Mouse (Mus musculus): ENCODE results near the gene Pik3ip1. TPM values are rescaled to one million over a fixed set of nuclear protein-coding genes. Genes with fewer than 3 reads are reported as not detected.

The Pik3ip1 gene
- polyA plus RNA-seq, 1 experiment from 2014 or later = 2.5 TPM

GRCm38 (mm10) chr11:3368983-3369382 is 38.8 kb downstream of the Pik3ip1 start:
- DNase-seq = no peak
- no peaks in the 10 kb centered on the region for H3K36me3 ChIP-seq (replicated peaks; ENCODE audit: insufficient read depth, low read length)
- H3K9ac ChIP-seq (replicated peaks) = no peak overlapping the region
- no peaks in the 10 kb centered on the region for H3K27me3 ChIP-seq (ENCODE audit: insufficient read depth, low read length)
- ATAC-seq = no peak
- TF ChIP-seq EP300 (IDR thresholded peaks at IDR 0.05; ENCODE audit: low read depth) (no peak), CTCF (IDR thresholded peaks at IDR 0.05; ENCODE audit: low read depth) (no peak)
- 68% methylated on average over 7 of the region's 7 CpGs for WGBS (ENCODE audit: insufficient replicate concordance)
- H3K9me3 ChIP-seq (ENCODE audit: low read length) = no peaks in the 10 kb centered on the region
- H3K4me3 ChIP-seq (ENCODE audit: low read depth, low read length) = no peak overlapping the region
- H3K4me2 ChIP-seq (ENCODE audit: low read depth, low read length) = no peak overlapping the region
- peaks cover 5% of the 10 kb centered on the region for H3K4me1 ChIP-seq (ENCODE audit: insufficient read depth)
- H3K27ac ChIP-seq (ENCODE audit: low read depth) = no peak overlapping the region

- 81% methylated on average over 5 of the region's 5 CpGs for WGBS (ENCODE audit: insufficient replicate concordance)
- H3K4me3 ChIP-seq (ENCODE audit: low read depth, low read length) = no peak overlapping the region
- ATAC-seq = no peak
These were observed 39.2 kb downstream of the Pik3ip1 start for GRCm38 (mm10) chr11:3369449-3369848.

GRCm38 (mm10) chr11:3370162-3370561 is 40.0 kb downstream of the Pik3ip1 start:
- H3K27ac ChIP-seq (ENCODE audit: low read depth) = no peak overlapping the region
- no peak for ATAC-seq
- H3K9me3 ChIP-seq (ENCODE audit: low read length) = no peaks in the 10 kb centered on the region
- no peak overlapping the region for H3K4me2 ChIP-seq (ENCODE audit: low read depth, low read length)
- no peak overlapping the region for H3K4me3 ChIP-seq (ENCODE audit: low read depth, low read length)
- H3K27me3 ChIP-seq (ENCODE audit: insufficient read depth, low read length) = no peaks in the 10 kb centered on the region
- no peak for DNase-seq
- no peak overlapping the region for H3K9ac ChIP-seq (replicated peaks)
- H3K4me1 ChIP-seq (ENCODE audit: insufficient read depth) = peaks cover 5% of the 10 kb centered on the region
- no peaks in the 10 kb centered on the region for H3K36me3 ChIP-seq (replicated peaks; ENCODE audit: insufficient read depth, low read length)
- TF ChIP-seq EP300 (IDR thresholded peaks at IDR 0.05; ENCODE audit: low read depth) (no peak), CTCF (IDR thresholded peaks at IDR 0.05; ENCODE audit: low read depth) (no peak)
- WGBS (ENCODE audit: insufficient replicate concordance) = 86% methylated on average over 2 of the region's 2 CpGs

More at GRCm38 (mm10) chr11:3369449-3369848, 39.2 kb downstream of the Pik3ip1 start:
- H3K9me3 ChIP-seq (ENCODE audit: low read length) = no peaks in the 10 kb centered on the region
- DNase-seq = no peak
- no peak overlapping the region for H3K4me2 ChIP-seq (ENCODE audit: low read depth, low read length)
- H3K36me3 ChIP-seq (replicated peaks; ENCODE audit: insufficient read depth, low read length) = no peaks in the 10 kb centered on the region
- no peak overlapping the region for H3K27ac ChIP-seq (ENCODE audit: low read depth)
- no peak overlapping the region for H3K9ac ChIP-seq (replicated peaks)
- TF ChIP-seq EP300 (IDR thresholded peaks at IDR 0.05; ENCODE audit: low read depth) (no peak), CTCF (IDR thresholded peaks at IDR 0.05; ENCODE audit: low read depth) (no peak)
- peaks cover 5% of the 10 kb centered on the region for H3K4me1 ChIP-seq (ENCODE audit: insufficient read depth)
- H3K27me3 ChIP-seq (ENCODE audit: insufficient read depth, low read length) = no peaks in the 10 kb centered on the region

- Histone ChIP-seq H3K27me3 (ENCODE audit: insufficient read depth, low read length) (no peaks in the 10 kb centered on the region), H3K4me2 (ENCODE audit: low read depth, low read length) (peak overlapping the region; percentile 80), H3K9ac (replicated peaks) (peak overlapping the region; percentile 57), H3K4me3 (ENCODE audit: low read depth, low read length) (peak overlapping the region; percentile 47), H3K36me3 (replicated peaks; ENCODE audit: insufficient read depth, low read length) (no peaks in the 10 kb centered on the region), H3K4me1 (ENCODE audit: insufficient read depth) (peaks cover 5% of the 10 kb centered on the region), H3K9me3 (ENCODE audit: low read length) (no peaks in the 10 kb centered on the region), H3K27ac (ENCODE audit: low read depth) (no peak overlapping the region; the same call in 1 of the 2 replicates)
- ATAC-seq (peak; percentile 94), DNase-seq (peak; percentile 82)
- 8% methylated on average over 27 of the region's 27 CpGs for WGBS (ENCODE audit: insufficient replicate concordance)
- TF ChIP-seq EP300 (IDR thresholded peaks at IDR 0.05; ENCODE audit: low read depth) = no peak
- TF ChIP-seq CTCF (IDR thresholded peaks at IDR 0.05; ENCODE audit: low read depth) = no peak
These were observed 40.9 kb downstream of the Pik3ip1 start for GRCm38 (mm10) chr11:3370928-3371598.

GRCm38 (mm10) chr11:3371599-3372295 is 41.5 kb downstream of the Pik3ip1 start:
- Histone ChIP-seq H3K27me3 (ENCODE audit: insufficient read depth, low read length) (no peaks in the 10 kb centered on the region), H3K4me2 (ENCODE audit: low read depth, low read length) (peak overlapping the region; percentile 80), H3K9ac (replicated peaks) (peak overlapping the region; percentile 57), H3K4me1 (ENCODE audit: insufficient read depth) (peaks cover 5% of the 10 kb centered on the region), H3K36me3 (replicated peaks; ENCODE audit: insufficient read depth, low read length) (no peaks in the 10 kb centered on the region), H3K27ac (ENCODE audit: low read depth) (no peak overlapping the region), H3K4me3 (ENCODE audit: low read depth, low read length) (peak overlapping the region; percentile 47), H3K9me3 (ENCODE audit: low read length) (no peaks in the 10 kb centered on the region)
- ATAC-seq (peak; percentile 43), DNase-seq (no peak)
- no peak for TF ChIP-seq EP300 (IDR thresholded peaks at IDR 0.05; ENCODE audit: low read depth)
- no peak for TF ChIP-seq CTCF (IDR thresholded peaks at IDR 0.05; ENCODE audit: low read depth)
- 29% methylated on average over 7 of the region's 7 CpGs for WGBS (ENCODE audit: insufficient replicate concordance)

GRCm38 (mm10) chr11:3373591-3374292 is 43.5 kb downstream of the Pik3ip1 start:
- TF ChIP-seq CTCF (IDR thresholded peaks at IDR 0.05; ENCODE audit: low read depth) (no peak), EP300 (IDR thresholded peaks at IDR 0.05; ENCODE audit: low read depth) (no peak)
- no peak overlapping the region for H3K9ac ChIP-seq (replicated peaks)
- peaks cover 5% of the 10 kb centered on the region for H3K4me1 ChIP-seq (ENCODE audit: insufficient read depth)
- ATAC-seq = no peak
- DNase-seq = no peak
- no peak overlapping the region for H3K4me3 ChIP-seq (ENCODE audit: low read depth, low read length)
- H3K36me3 ChIP-seq (replicated peaks; ENCODE audit: insufficient read depth, low read length) = no peaks in the 10 kb centered on the region
- H3K27ac ChIP-seq (ENCODE audit: low read depth) = no peak overlapping the region
- no peaks in the 10 kb centered on the region for H3K9me3 ChIP-seq (ENCODE audit: low read length)
- H3K4me2 ChIP-seq (ENCODE audit: low read depth, low read length) = no peak overlapping the region
- H3K27me3 ChIP-seq (ENCODE audit: insufficient read depth, low read length) = no peaks in the 10 kb centered on the region
- 62% methylated on average over 7 of the region's 7 CpGs for WGBS (ENCODE audit: insufficient replicate concordance)
